Mouse (Mus musculus): ENCODE measurements around the gene E130309D02Rik.

GRCm38 (mm10) chr5:143269363-143270150 is 45.6 kb downstream of the E130309D02Rik start, which contains the start of gene Zfp316:
- TF ChIP-seq POLR2A (IDR thresholded peaks at IDR 0.05; ENCODE audit: low read depth, low read length) (peak; percentile 68), CTCF (conservative IDR thresholded peaks at IDR 0.05; ENCODE audit: insufficient read depth, insufficient read length, low read depth, low read length) (no peak)

All from kidney, adult 2 months (tissue).